Mouse (Mus musculus) 3134 (cell line): ENCODE results near the gene Olfr91.

ENCODE experiments used
- DNase-seq: peaks from one replicate; pipeline ENCODE4 v3.0.0-alpha.2; 2011; ENCODE audit warnings: low spot score; ENCODE audit not compliant: insufficient read length; ENCODE audit errors: extremely low read depth

Olfr91 gene

DNA sequence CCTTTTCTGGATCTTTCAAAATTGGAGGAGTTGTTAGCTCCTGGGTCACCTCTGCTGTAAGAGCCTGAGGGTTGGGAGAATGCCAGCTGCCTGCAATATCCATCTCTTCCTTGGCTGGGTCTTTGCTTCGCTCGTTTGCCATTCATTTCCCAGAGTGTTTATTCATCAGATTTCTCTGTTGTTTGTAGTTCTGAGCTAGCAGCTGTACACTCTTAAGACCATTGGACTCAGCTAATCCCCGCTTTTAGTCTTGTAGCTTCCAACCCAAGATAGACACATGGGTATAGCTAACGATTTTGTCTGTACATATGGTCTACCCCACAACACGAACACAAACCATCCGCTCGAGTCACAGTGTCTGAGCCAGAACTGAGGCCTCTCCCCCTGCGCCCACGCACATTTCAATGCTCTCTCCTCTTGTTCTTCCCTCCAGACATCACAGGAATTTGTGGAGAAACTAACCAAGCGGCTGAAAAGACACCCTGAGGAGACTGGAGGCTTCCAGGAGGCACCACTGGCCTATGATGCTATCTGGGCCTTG is 35.9 kb downstream of the Olfr91 start:
- no peak for DNase-seq

DNA sequence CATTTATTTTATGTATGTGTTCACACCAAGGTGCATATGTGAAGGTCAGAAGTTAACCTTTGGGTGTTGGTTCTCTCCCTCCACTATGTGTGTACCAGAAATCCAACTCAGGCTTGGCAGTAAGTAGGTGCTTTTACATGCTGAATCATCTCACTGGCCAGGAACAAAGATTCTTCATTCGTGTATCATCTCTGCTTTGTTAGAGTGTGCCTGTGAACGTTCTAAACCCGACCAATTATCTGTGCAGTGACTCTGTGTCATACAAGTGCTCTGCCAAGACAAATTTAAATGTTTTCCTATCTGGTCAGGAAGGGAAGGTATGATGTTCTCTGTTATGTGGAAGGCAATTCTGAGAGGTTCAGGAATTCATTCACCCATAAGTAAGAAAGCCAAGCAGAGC is 36.6 kb downstream of the Olfr91 start:
- no peak for DNase-seq

DNA sequence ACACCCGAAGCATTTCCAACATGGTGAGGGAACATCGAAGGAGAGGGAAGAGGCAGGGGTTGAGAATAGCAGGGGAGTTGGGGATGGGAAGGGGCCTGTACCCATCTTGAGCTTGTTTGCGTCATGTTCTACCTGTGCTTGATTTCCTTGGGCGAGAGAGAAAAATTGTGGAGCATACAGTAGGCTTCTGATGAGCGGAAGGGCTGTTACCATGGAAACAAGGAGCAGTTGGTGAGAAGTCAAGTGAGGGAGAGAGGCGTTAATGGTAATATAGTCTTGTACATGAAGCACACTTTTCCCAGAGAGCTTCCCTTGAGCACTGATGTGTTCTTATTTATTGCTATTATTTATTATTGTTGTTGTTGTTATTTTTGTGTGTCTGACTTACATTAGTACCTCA is 41.1 kb downstream of the Olfr91 start:
- no peak for DNase-seq

DNA sequence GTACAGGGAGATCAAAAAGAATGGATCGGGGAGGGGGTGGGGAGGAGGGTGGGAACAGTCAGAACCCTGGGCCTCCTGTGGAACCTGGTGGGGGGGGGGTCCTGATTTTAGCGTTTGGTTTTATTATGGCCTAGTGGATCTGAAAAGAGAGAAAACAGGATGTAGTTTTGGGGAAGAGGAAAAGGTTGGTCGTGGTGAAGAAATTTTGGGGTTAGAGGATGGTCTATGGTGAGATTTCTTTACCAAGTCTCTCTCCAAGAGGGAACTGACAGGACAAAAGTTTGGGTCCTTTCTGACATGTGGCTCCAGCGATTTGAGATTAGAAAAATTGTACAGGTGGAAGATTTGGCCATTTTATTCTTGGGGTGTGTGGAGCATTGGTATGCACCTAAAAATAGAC is 46.3 kb downstream of the Olfr91 start:
- no peak for DNase-seq

DNA sequence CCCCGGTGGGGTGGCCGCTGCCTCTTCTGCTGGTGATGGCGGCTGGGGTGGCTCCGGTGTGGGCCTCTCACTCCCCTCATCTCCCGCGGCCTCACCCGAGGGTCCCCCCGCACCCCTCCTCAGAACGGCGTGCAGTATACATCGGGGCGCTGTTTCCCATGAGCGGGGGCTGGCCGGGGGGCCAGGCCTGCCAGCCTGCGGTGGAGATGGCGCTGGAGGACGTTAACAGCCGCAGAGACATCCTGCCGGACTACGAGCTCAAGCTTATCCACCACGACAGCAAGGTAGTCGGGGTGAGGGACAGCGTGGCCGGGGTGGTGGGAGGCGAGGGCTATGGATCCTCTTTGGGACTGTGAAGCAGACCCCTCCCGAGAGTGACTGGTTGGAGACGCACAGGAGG is 47.2 kb downstream of the Olfr91 start:
- no peak for DNase-seq

- DNase-seq: no peak
Observed at GRCm38 (mm10) chr17:37050399-37050798, 47.7 kb downstream of the Olfr91 start.

- DNase-seq: no peak
Observed at GRCm38 (mm10) chr17:37049570-37050310, 48.3 kb downstream of the Olfr91 start.

DNA sequence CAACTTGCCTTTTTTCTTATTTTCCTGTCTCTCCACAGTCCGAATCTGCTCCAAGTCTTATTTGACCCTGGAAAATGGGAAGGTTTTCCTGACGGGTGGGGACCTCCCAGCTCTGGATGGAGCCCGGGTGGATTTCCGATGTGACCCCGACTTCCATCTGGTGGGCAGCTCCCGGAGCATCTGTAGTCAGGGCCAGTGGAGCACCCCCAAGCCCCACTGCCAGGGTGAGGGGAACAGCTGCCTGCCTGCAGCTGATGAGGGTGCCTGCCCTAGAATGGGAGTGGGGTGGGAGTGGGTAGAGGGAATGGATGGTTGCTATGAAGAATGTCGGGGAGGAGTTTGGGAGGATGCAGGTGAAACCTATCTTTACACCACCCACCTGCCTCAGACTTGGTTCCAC is 49.7 kb downstream of the Olfr91 start:
- DNase-seq: no peak

DNA sequence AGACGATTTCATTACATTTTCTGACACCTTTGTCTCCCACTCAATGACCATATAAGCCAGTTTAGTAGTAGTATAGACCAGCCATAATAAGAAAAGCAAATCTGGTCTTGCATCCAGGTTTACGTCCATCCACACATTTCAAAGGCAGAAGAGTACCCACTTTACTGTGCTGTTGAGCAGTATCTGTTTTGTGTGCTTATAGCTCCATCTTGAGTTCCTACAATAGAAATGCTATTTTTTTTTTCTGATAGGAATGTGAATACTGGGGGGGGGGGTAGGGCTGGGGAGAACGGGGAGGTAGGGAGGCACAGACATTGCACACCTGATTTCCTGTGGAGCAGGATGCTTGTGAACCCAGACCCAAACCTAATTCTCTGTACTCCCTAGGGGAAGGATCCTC is 50.1 kb downstream of the Olfr91 start:
- DNase-seq: no peak

DNA sequence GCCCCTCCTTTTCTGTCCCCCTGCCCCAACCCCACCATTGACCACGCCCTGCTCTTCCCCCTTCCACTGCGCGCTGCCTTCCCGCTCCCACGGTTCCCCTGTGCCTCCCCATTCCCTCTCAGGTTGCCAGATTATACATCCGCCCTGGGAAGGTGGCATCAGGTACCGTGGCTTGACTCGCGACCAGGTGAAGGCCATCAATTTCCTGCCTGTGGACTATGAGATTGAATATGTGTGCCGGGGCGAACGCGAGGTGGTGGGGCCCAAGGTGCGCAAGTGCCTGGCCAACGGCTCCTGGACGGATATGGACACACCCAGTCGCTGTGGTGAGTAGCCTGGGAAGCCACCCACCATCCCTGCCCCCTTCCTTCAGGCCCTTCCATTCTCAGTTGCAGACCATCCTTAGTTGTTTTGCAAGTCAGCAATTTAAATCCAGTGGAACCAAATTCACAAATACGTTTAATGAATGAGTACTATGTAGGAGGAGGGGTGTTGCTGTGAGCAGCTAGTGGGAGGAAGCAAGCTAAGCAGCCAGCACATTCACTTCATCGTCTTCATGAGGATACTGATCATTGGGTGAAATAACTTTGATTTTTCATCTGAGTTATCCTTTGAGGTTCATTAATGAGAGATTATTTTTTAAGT is 50.6 kb downstream of the Olfr91 start:
- no peak for DNase-seq

GRCm38 (mm10) chr17:37046312-37047112 is 51.6 kb downstream of the Olfr91 start:
- peak; percentile 79 for DNase-seq

- peak; percentile 84 for DNase-seq
Observed at GRCm38 (mm10) chr17:37045611-37046311, 52.3 kb downstream of the Olfr91 start, which contains the start of gene Gabbr1. Gabbr1 (plus strand) TSS chr17:37045966.

DNA sequence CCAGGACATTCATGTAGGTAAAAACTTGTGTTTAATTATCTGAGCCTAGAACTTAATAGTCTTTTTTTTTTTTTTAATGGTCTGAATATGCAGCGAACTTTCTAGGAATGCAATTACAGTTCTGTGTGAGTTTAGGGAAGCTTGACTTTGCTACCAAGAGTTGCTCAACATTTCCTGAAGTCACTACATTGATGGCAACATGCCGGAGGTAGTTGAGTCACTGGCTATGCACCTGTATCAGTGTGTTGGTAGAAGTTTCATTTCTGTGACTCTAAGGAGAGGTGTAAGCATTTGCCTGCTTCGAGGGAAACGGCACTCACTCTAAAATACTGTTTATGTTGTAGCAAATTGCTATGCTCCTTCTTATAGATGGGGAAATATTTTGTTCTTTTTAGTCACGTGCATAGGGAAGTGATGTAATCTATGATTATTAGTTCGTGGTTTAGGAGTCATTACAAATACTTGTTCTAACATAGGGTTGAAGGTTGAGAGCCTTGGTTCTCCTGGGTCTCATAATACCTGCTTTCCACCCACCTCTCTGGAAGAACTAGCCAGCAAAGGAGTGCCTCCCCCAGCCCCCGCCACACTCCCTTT is 53.3 kb downstream of the Olfr91 start:
- no peak for DNase-seq
